Mouse (Mus musculus) testis, adult 2 months (tissue): ENCODE results near the gene Ccl26. TPM values are rescaled to one million over a fixed set of nuclear protein-coding genes. Genes with fewer than 3 reads are reported as not detected.

Experiments used
- H3K27ac ChIP-seq: fragments of 200-500 bp; 2 replicates; pipeline ENCODE4 v1.5.1; 2012; ENCODE audit warnings: low read depth, low read length; ENCODE audit not compliant: control insufficient read depth, insufficient read depth
- H3K27me3 ChIP-seq: fragments of 200-500 bp; 2 replicates; pipeline ENCODE4 v1.6.1; 2012; ENCODE audit warnings: mild to moderate bottlenecking, low read length, moderate library complexity; ENCODE audit not compliant: control insufficient read depth, insufficient read depth
- H3K36me3 ChIP-seq: fragments of 200-500 bp; 2 replicates; pipeline ENCODE4 v1.6.1; 2012; ENCODE audit warnings: mild to moderate bottlenecking, low read length; ENCODE audit not compliant: control insufficient read depth, insufficient read depth
- H3K4me1 ChIP-seq: fragments of 200-500 bp; 2 replicates; pipeline ENCODE4 v1.6.1; 2012; ENCODE audit warnings: low read length; ENCODE audit not compliant: control insufficient read depth, insufficient read depth
- H3K4me3 ChIP-seq: fragments of 200-500 bp; 2 replicates; pipeline ENCODE4 v1.5.1; 2012; ENCODE audit warnings: low read depth, mild to moderate bottlenecking, low read length, moderate library complexity, mixed read lengths; ENCODE audit not compliant: control insufficient read depth
- CTCF ChIP-seq: fragments of 200-500 bp; IDR thresholded peaks from 2 replicates; pipeline ENCODE4 v1.5.1; 2012; ENCODE audit warnings: low read depth, mild to moderate bottlenecking, inconsistent platforms, low read length, moderate library complexity; ENCODE audit not compliant: control insufficient read depth, insufficient read depth, insufficient replicate concordance
- POLR2A ChIP-seq: fragments of 200-500 bp; IDR thresholded peaks from 2 replicates; pipeline ENCODE4 v1.6.1; 2012; ENCODE audit warnings: low read depth, mild to moderate bottlenecking, inconsistent platforms, low read length, moderate library complexity; ENCODE audit not compliant: control insufficient read depth
- polyA plus RNA-seq: library from polyadenylated mRNA; depleted of rRNA; stranded (reverse); fragments of >200 nt; gene quantifications from 2 replicates; pipeline ENCODE4 v1.2.3, GENCODE M21; 2012; rRNA removed

Gene Ccl26
- polyA plus RNA-seq, 1 experiment = not detected

- TF ChIP-seq CTCF (no peak), POLR2A (no peak)
- Histone ChIP-seq H3K36me3 (no peaks in the 10 kb centered on the region), H3K27me3 (no peaks in the 10 kb centered on the region), H3K4me3 (no peak overlapping the region), H3K27ac (no peak overlapping the region), H3K4me1 (no peaks in the 10 kb centered on the region)
Measured at GRCm38 (mm10) chr5:135524087-135524486, 39.3 kb downstream of the Ccl26 start.

- TF ChIP-seq CTCF = no peak
- TF ChIP-seq POLR2A = no peak
Measured at GRCm38 (mm10) chr5:135522111-135522722, 41.2 kb downstream of the Ccl26 start.

DNA sequence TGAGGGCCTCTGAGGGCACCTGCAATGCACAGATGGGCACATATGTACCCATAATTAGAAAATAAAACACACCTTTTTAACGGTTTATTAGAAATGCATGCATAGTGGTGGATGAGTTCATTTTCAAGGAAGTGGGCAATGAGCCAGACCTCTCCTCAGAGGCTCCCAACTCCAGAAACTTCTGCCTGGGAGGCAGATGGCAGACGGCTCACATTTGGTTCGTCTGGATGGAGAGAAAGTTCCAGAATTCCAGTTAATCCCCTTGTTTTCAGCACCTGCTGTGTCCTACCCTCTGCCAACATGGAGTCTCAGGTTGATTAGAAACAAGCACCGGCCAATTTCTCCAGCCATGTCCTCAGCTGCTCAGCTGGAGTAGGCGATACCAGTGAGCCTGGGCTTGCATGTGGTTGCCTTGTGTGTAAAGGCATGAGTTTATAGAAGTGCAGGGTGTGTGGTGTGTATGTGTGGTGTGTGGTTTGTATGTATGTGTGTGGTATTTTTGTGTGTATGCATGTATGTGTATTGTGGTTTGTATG, 46.0 kb downstream of the Ccl26 start:
- TF ChIP-seq CTCF = no peak
- Histone ChIP-seq H3K36me3 (no peaks in the 10 kb centered on the region), H3K4me1 (no peaks in the 10 kb centered on the region), H3K27me3 (no peaks in the 10 kb centered on the region), H3K4me3 (no peak overlapping the region), H3K27ac (no peak overlapping the region)

More at GRCm38 (mm10) chr5:135522111-135522722, 41.2 kb downstream of the Ccl26 start:
- Histone ChIP-seq H3K27me3 (no peaks in the 10 kb centered on the region), H3K4me1 (no peaks in the 10 kb centered on the region), H3K4me3 (no peak overlapping the region), H3K27ac (no peak overlapping the region), H3K36me3 (no peaks in the 10 kb centered on the region)

DNA sequence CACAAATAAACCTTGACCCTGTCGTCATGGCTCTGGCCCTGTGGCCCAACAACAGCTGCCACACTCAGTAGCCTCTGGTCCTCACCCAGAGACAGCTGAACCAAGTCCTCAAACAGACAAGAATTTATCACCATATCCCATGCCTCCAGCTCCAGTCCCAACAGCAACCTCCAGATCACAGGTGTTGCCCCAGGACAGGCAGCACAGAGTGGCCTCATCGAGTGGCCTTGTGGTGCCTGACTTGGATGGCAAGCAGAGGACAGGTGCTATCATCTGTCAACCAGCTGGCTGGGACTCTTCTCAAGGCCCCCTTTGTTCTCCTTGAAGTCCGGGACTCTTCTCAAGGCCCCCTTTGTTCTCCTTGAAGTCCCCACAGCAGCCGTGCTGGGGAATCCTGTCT, 50.2 kb downstream of the Ccl26 start:
- Histone ChIP-seq H3K27me3 (no peaks in the 10 kb centered on the region), H3K27ac (no peak overlapping the region), H3K36me3 (no peaks in the 10 kb centered on the region), H3K4me1 (no peaks in the 10 kb centered on the region), H3K4me3 (no peak overlapping the region)
- TF ChIP-seq CTCF (no peak), POLR2A (no peak)

DNA sequence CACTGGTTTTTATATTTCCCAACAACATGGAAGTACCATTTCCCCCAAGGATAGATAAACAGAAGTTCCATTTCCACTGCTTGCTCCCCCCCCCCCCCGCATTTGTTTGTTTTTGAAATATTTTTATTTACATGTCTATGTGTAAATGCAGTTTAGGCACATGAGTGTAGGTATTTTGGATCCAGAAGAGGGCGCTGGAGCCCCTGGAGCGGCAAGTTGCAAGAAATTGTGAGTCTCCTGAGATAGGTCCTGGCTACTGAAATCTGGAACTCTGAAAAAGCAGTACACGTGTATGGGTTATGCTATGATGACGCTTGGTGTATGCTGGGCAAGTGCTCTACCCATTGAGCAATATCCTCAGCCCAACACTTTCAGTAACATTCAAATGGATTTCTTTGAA, 52.3 kb downstream of the Ccl26 start:
- H3K4me3 ChIP-seq = no peak overlapping the region
- H3K36me3 ChIP-seq = no peaks in the 10 kb centered on the region
- H3K27ac ChIP-seq = no peak overlapping the region
- TF ChIP-seq CTCF = no peak
- H3K27me3 ChIP-seq = no peaks in the 10 kb centered on the region
- H3K4me1 ChIP-seq = no peaks in the 10 kb centered on the region

Other genes with a start within 250 kb of the Ccl26 start
- 71.8 and 87.2 TPM in 2 replicates for gene Fkbp6, start 213.5 kb downstream of the Ccl26 start, polyA plus RNA-seq
- 0.78 and 0.99 TPM in 2 replicates for gene Trim50, start 210.3 kb downstream of the Ccl26 start, polyA plus RNA-seq
- 16.0 and 16.5 TPM in 2 replicates for gene Nsun5, start 193.6 kb downstream of the Ccl26 start, polyA plus RNA-seq
- gene Pom121, start 169.0 kb downstream of the Ccl26 start, polyA plus RNA-seq = 97.5 and 107 TPM in 2 replicates
- 8.6 and 8.9 TPM in 2 replicates for gene Hip1, start 18.4 kb downstream of the Ccl26 start, polyA plus RNA-seq
- 0.15 and 0.23 TPM in 2 replicates for gene Ccl24, start 9.5 kb upstream of the Ccl26 start, polyA plus RNA-seq
- 53.7 and 64.0 TPM in 2 replicates for gene Rhbdd2, start 69.0 kb upstream of the Ccl26 start, polyA plus RNA-seq
- 22.9 and 26.1 TPM in 2 replicates for gene Por, start 106.5 kb upstream of the Ccl26 start, polyA plus RNA-seq
- gene Tmem120a, start 180.9 kb upstream of the Ccl26 start, polyA plus RNA-seq = 182 and 184 TPM in 2 replicates
- gene Styxl1, start 214.8 kb upstream of the Ccl26 start, polyA plus RNA-seq = 70.9 and 81.5 TPM in 2 replicates
- gene Mdh2, start 214.9 kb upstream of the Ccl26 start, polyA plus RNA-seq = 68.7 and 75.6 TPM in 2 replicates
- gene Srrm3, start 243.3 kb upstream of the Ccl26 start, polyA plus RNA-seq = 0.10 and 0.12 TPM in 2 replicates